Mouse (Mus musculus) embryonic facial prominence, embryonic 14.5 days (tissue): ENCODE measurements at regions not wholly inside any gene's neighbourhood (a gene's known extent, or its start where the extent isn't known, plus 50 kb on each side); places are given as distances from the start of the nearest gene placed in this dataset.

Experiments
- ATAC-seq: fragments of 200-750 bp; cut with Nextera tagmentation; 2 replicates; pipeline ENCODE4 v1.8.0; 2017; ENCODE audit warnings: low read depth, moderate number of reproducible peaks, moderate TSS enrichment
- DNase-seq: peaks from one replicate; pipeline ENCODE4 v3.0.0-alpha.2; 2015; ENCODE audit warnings: low spot score
- H3K27ac ChIP-seq: fragments of 300-500 bp; sonication (generic); replicated peaks from 2 replicates; pipeline ENCODE4 v1.5.1; 2014; ENCODE audit warnings: low read depth, mild to moderate bottlenecking, low read length, moderate library complexity
- H3K27me3 ChIP-seq: fragments of 300-500 bp; sonication (generic); replicated peaks from 2 replicates; pipeline ENCODE4 v1.6.1; 2014; ENCODE audit warnings: low read length; ENCODE audit not compliant: control insufficient read depth, insufficient read depth
- H3K36me3 ChIP-seq: fragments of 300-500 bp; sonication (generic); 2 replicates; pipeline ENCODE4 v1.6.1; 2014; ENCODE audit warnings: low read length, mixed read lengths; ENCODE audit not compliant: control insufficient read depth, insufficient read depth
- H3K4me1 ChIP-seq: fragments of 300-500 bp; sonication (generic); 2 replicates; pipeline ENCODE4 v1.6.1; 2014; ENCODE audit warnings: antibody characterized with exemption, low read length; ENCODE audit not compliant: control insufficient read depth, insufficient read depth
- H3K4me2 ChIP-seq: fragments of 300-500 bp; sonication (generic); 2 replicates; pipeline ENCODE4 v1.6.1; 2014; ENCODE audit warnings: low read depth, mild to moderate bottlenecking, low read length, moderate library complexity, mixed read lengths
- H3K4me3 ChIP-seq: fragments of 300-500 bp; sonication (generic); 2 replicates; pipeline ENCODE4 v1.5.1; 2014; ENCODE audit warnings: low read depth, mild to moderate bottlenecking, low read length
- H3K9ac ChIP-seq: fragments of 300-500 bp; sonication (generic); 2 replicates; pipeline ENCODE4 v1.6.1; 2014; ENCODE audit warnings: low read depth, mild to moderate bottlenecking, low read length, moderate library complexity, mixed read lengths
- H3K9me3 ChIP-seq: fragments of 300-500 bp; sonication (generic); 2 replicates; pipeline ENCODE4 v1.6.1; 2016; ENCODE audit warnings: low read length; ENCODE audit not compliant: control insufficient read depth
- WGBS: fragments of 180-500 bp; shearing (Covaris S2); extraction: QIAGEN DNeasy Blood & Tissue Kit; methylation state at CpG from one replicate; pipeline ENCODE4 v1.1.7; 2014; 5-methylcytosine and 5-hydroxymethylcytosine counted together

DNA sequence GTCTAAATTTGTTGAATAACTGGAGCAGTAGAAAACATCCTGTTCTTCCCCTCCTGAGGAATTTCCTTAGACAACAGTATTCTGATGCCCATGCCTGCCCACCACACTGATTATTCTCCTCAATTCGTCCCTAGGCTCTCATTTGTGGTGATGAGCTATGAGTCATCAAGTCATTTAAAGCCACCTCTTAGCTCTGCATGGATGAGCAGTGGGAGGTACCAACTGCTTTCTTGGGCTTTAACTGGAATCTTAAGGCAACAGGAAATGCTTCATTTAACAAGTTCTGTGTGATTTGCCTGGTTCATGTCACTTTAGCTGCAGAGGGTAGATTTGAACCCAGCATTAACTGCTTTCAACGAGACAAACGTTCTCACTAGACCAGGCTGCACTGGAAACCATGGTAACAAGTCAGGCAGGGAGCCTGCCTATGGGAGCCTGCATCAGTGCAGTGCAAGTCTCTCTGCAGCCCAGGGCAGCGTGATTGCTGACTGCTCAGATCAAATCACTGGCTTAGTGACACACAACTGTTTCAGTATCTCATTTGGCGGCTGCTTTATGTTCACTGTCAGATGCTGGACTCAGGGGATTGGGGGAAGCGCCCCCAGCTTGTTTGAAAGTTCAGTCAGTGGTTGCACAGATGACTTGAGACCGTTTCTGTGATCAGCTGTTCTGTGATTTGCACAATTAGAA, 273.5 kb upstream of the Tle4 start:
- 11% methylated on average over 7 of the region's 7 CpGs for WGBS
- Histone ChIP-seq H3K9ac (no peak overlapping the region), H3K9me3 (no peaks in the 10 kb centered on the region), H3K36me3 (no peaks in the 10 kb centered on the region), H3K4me3 (no peak overlapping the region), H3K4me2 (no peak overlapping the region), H3K27me3 (no peaks in the 10 kb centered on the region), H3K27ac (no peak overlapping the region), H3K4me1 (peaks cover 5% of the 10 kb centered on the region; the same call in 1 of the 2 replicates)
- DNase-seq = peak; percentile 74
- peak; percentile 86; the same call in 1 of the 2 replicates for ATAC-seq

DNA sequence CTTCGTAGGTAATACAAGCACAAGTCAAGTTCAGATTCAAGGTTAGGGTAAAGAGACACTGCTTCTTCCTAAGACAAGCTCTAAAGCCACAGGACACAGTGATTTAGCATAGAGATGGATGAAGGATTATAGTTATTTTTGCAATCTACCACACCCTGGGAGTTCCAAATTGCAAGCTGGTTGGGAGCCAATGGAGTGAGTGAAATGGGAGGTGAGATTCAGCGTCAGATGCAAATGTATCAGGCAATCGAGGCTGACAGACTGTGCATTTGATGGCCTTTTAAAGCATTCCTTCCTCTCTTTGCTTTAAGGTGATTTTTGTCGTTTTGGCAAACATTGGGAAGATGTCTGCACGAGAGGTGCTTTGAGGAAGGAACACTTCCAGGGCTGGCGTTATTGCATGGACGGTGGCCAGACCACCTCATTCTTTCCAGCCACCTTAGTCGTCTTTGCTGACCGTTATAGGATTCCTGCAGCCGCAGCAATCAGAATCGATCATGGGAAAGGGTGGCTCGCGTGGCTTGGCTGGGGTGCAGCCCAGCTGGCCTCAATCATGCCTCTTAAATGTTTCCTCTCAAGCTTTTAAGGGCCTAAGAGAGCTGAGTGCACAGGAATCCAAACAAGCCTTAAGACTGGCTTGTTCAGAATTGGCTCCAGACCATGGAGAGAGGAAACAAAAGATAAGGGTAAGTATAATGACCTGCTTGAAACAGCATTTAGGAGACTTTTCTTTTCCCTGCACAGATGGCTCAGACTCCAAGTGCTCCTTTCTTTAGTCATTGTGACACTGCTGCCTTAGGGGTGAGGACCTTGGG, 265.0 kb upstream of the Tle4 start:
- Histone ChIP-seq H3K4me1 (0 out of 2 replicates have a peak, but pooled peaks cover 3% of the 10 kb centered on the region), H3K27ac (no peak overlapping the region), H3K4me3 (no peak overlapping the region), H3K36me3 (no peaks in the 10 kb centered on the region), H3K9me3 (peaks cover 11% of the 10 kb centered on the region), H3K27me3 (no peaks in the 10 kb centered on the region; the same call in 1 of the 2 replicates), H3K4me2 (peak overlapping the region; percentile 14; the same call in 1 of the 2 replicates), H3K9ac (no peak overlapping the region)
- WGBS = 25% methylated on average over 13 of the region's 13 CpGs
- peak; percentile 83 for ATAC-seq
- peak; percentile 89 for DNase-seq

DNA sequence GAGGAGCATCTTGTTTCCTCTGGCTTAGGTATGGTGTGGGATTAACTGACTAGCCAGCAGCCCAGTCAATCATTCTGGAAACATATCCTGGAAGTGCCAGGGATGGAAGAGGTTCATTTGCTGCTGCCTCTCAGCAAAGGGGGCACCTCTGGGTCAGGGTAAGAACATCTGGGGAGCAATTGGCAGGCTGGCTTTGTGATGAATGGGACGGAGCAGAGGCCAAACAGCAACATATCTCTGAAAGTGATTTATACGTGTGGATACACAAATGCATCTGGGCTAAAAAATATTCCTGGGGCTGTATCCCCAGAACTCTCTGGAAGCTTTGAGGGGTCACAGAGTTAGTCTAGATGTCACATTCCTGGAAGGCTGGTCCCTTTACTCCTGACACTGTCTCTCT, 257.2 kb upstream of the Tle4 start:
- DNase-seq = no peak
- Histone ChIP-seq H3K27me3 (no peaks in the 10 kb centered on the region), H3K9ac (no peak overlapping the region), H3K36me3 (no peaks in the 10 kb centered on the region), H3K27ac (no peak overlapping the region), H3K9me3 (peaks cover 11% of the 10 kb centered on the region), H3K4me2 (no peak overlapping the region), H3K4me1 (no peaks in the 10 kb centered on the region), H3K4me3 (no peak overlapping the region)
- ATAC-seq = no peak
- WGBS = 36% methylated on average over 2 of the region's 2 CpGs

DNA sequence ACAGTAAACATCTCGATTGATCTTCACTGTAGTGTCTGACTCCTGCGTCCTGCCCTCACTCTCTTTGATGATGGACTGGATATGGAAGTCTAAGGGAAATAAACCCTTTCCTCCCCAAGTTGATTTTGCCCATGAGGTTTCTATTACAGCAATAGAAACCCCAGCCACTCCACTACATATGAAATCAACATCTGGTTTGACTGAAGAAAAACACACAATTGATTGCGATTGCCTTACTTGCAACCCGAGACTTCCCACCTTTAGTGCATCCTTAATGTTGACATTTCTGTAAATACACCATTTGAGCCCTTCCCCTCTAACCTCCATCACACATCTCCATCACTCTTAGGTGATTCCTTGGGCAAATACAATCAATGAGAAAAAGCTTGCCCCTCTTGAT, 255.6 kb upstream of the Tle4 start:
- no peaks in the 10 kb centered on the region for H3K27me3 ChIP-seq
- H3K9me3 ChIP-seq = no peaks in the 10 kb centered on the region
- no peak overlapping the region for H3K4me2 ChIP-seq
- DNase-seq (no peak), ATAC-seq (no peak)
- no peak overlapping the region for H3K27ac ChIP-seq
- H3K9ac ChIP-seq = no peak overlapping the region
- no peak overlapping the region for H3K4me3 ChIP-seq
- H3K36me3 ChIP-seq = no peaks in the 10 kb centered on the region
- WGBS = 38% methylated on average over 4 of the region's 4 CpGs
- H3K4me1 ChIP-seq = no peaks in the 10 kb centered on the region

DNA sequence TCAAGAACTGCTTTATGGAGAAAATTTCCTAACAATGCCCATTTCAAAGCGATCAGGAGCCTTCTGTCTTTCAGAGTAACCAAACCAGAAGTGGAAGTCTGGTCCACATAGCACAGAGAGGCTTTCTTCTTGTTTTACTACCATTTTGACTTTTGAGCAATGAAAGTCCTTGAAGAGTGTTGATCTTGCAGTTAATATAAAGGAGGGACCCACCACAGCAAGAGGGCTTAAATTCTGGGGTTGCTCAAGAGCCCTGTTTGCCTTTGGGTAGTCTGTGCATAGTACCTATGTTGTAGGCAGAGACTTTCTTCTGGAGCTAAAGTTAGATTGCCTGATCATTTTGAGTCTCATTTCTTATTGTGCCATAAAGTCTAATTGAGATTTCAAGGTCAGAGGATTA, 251.7 kb upstream of the Tle4 start:
- 78% methylated on average over 1 of the region's 1 CpGs for WGBS
- H3K36me3 ChIP-seq = no peaks in the 10 kb centered on the region
- H3K9me3 ChIP-seq = no peaks in the 10 kb centered on the region
- H3K27me3 ChIP-seq = no peaks in the 10 kb centered on the region
- no peak overlapping the region for H3K27ac ChIP-seq
- H3K9ac ChIP-seq = no peak overlapping the region
- no peak overlapping the region for H3K4me2 ChIP-seq
- H3K4me3 ChIP-seq = no peak overlapping the region
- ATAC-seq = no peak
- no peaks in the 10 kb centered on the region for H3K4me1 ChIP-seq
- DNase-seq = no peak

DNA sequence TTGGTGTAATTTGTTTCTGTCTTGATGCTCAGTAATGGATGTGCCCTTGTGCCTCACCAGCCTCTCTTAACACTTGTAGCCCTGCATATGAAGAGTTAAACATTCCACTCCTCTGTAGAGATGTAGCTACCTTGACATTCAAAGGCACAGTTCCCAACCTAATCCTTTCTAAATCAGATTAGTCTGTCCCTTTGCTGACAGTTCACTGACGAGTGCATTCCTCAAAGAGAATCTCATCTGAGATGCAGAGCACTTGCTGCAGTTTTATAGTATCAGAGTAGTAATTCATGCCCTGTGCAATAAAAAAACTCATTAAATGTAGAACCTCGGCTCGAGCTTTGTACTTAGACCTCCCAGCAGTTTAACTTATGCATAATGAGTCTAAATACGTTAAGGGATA, 249.3 kb upstream of the Tle4 start:
- ATAC-seq = no peak
- no peak for DNase-seq
- Histone ChIP-seq H3K36me3 (no peaks in the 10 kb centered on the region), H3K4me1 (no peaks in the 10 kb centered on the region), H3K9me3 (no peaks in the 10 kb centered on the region), H3K4me2 (no peak overlapping the region), H3K27ac (no peak overlapping the region), H3K4me3 (no peak overlapping the region), H3K27me3 (no peaks in the 10 kb centered on the region), H3K9ac (no peak overlapping the region)
- WGBS = 61% methylated on average over 4 of the region's 4 CpGs

DNA sequence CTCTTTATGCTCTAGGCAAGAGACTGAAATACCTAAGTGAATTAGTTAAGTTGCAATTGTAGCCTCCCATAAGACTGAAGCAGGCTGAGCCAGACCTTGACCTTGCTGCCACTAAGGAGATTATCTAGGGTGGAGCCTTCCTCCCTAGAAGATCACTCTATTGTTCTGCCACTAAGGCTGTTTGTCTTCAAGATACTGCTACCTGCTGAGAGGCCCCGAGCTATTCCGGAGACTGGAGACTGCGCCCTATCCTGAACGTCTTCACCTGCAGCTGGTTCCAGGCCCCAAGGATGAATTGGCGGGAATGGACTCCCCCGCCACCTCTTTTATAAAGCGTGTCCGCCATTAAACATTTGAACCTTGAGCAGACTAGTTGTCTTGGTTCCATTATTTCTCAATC, 237.8 kb upstream of the Tle4 start:
- ATAC-seq (no peak), DNase-seq (no peak)
- Histone ChIP-seq H3K4me1 (no peaks in the 10 kb centered on the region), H3K27me3 (no peaks in the 10 kb centered on the region), H3K9me3 (no peaks in the 10 kb centered on the region), H3K36me3 (no peaks in the 10 kb centered on the region), H3K4me2 (no peak overlapping the region), H3K4me3 (no peak overlapping the region), H3K9ac (no peak overlapping the region), H3K27ac (no peak overlapping the region)
- 82% methylated on average over 8 of the region's 8 CpGs for WGBS

DNA sequence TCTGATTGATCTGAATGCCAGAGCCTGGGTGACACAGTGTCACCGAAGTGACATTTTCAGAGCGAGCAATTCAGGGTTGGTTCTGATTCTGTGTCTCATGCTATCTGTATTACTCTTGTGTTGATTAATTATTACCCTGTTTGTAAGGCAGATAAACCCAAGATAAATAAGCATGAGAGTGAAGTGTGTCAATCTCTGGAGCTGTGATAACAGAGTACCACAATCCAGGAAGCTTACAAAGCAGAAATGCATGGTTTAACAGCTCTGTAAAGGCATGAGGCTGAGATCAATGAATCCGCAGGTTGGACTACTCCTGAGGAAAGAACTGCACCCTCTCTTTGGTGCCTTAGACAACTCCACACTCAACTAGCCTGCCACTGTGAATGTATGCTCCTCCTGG, 218.5 kb upstream of the Tle4 start:
- Histone ChIP-seq H3K4me3 (no peak overlapping the region), H3K4me2 (no peak overlapping the region), H3K4me1 (no peaks in the 10 kb centered on the region), H3K27ac (no peak overlapping the region), H3K27me3 (no peaks in the 10 kb centered on the region), H3K9me3 (0 out of 2 replicates have a peak, but pooled peaks cover 3% of the 10 kb centered on the region), H3K36me3 (no peaks in the 10 kb centered on the region), H3K9ac (no peak overlapping the region)
- ATAC-seq (no peak), DNase-seq (no peak)
- 86% methylated on average over 3 of the region's 3 CpGs for WGBS
